Mouse (Mus musculus): ENCODE data around the gene Gfer.

Gene Gfer

DNA sequence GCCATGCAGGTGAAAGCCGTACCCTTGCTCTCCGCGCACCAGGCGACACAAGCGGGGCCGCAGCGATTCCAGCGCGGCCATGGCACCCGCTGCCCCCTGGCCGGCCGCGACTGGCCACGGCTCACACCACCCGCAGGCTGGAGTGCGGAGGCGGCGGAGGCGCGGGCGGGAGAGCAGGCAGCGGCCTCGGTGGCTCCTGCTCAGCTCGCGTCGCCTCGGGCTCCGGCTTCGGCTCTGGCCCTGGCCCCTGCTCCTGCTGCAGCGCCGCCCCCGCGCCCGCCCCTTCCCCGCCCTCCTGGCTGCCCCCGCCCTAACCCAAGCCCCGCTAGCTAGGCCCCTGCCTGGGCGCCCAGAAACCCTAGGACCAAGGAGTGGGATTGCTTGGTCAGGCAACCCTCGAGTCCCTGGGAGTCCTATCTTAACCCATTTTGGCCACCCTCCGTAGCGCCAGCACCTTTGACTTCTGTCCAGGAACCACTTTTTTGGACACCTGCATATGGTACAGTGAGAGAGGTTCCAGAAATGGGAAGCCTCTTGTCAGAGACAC is 45.8 kb downstream of the Gfer start, which contains the start of gene Slc9a3r2:
Gene Slc9a3r2, minus strand, starts transcription at position 258 of the 547 bp plus-strand sequence.
- DNase-seq (ENCODE audit: low read depth in 1 of 2, low spot score in 2 of 2) = no peak

DNA sequence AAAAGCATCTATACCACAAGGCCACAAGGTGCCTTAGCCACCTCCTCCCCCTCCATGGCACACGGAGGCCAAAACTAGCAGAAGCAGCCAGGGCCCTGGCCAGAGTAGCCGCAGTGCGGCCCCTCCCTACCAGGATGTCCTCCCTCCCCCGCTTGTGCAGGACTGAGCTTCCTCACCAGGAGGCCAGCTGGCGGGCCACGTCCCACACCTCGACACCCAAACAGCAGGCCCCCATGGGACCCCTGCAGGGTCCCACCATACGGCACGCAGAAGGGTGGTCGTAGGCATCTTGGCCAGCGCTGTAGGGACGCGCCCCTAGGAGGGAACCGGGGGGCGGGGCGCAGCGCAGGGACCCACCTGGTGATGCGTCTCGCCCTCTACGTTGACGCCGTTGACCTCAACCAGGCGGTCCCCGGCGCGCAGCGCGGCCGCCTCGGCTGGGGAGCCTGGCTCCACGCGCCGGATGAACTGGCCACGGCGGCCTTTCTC is 46.3 kb downstream of the Gfer start:
- no peak for DNase-seq (ENCODE audit: low read depth in 1 of 2, low spot score in 2 of 2)

DNA sequence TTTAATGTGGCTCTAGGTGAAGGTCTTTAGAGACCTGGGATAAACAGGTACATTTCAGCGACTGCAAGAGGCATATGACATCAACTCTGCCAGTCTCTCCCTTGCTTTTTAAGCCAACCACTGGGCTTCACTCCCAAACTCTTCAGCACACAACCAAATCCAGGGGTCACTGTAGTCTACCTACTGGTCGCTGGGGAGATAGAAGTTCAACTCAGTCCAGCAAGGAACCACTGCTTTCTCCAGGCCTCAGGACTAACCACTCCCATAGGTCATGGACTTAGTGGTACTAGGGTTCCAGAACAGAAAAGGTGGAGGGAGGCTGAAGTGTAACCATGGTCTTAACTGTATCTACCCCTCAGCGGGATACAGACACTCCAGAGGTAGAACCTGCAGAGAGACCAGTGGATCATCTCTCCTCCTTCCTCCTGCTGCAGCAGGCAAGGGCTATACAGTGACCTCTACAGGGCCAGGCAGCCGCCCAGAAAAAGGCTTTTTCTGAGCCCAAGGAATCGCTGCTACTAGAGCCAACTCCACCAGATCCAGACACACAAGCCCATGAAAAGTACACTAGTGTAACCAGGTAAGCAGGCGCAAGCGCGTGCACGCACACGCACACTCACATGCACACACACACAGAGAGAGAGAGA is 47.1 kb downstream of the Gfer start:
- DNase-seq (ENCODE audit: low read depth in 1 of 2, low spot score in 2 of 2) = no peak

DNA sequence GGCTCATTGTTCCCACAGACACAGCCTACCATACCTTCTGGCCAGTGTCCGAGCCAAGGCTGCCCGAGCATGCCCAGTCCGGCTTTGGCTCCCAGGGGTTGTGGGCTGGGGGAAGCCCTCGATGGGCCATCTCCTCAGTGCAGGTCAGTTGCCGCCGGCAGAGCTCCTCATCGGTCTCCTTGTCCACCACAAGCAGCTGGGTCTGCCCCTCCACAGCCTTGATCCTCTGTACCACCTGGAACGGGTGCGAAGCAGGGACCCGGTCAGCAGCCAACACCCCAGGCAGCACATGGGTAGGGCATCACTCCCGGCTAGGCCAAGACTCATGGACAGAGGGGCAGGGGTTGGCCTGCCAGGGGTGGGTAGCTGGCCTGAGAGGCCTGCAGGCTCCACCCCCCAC is 48.5 kb downstream of the Gfer start:
- no peak for DNase-seq (ENCODE audit: low read depth in 1 of 2, low spot score in 2 of 2)

DNA sequence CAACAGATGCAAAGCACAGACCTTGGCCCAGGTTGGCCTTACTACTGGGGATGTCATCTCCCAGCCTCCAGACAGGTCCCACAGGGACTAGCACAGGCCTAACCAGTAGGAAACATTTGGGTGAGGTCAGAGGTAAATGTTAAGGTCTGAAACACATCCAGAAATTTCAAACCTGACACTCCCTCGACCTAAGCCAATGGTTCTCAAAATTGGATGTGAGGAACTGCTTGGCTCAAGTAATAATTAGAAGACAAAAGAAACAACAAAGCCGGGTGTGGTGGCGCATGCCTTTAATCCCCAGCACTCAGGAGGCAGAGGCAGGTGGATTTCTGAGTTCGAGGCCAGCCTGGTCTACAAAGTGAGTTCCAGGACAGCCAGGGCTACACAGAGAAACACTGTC is 49.6 kb downstream of the Gfer start:
- DNase-seq (ENCODE audit: low read depth in 1 of 2, low spot score in 2 of 2) = no peak

DNA sequence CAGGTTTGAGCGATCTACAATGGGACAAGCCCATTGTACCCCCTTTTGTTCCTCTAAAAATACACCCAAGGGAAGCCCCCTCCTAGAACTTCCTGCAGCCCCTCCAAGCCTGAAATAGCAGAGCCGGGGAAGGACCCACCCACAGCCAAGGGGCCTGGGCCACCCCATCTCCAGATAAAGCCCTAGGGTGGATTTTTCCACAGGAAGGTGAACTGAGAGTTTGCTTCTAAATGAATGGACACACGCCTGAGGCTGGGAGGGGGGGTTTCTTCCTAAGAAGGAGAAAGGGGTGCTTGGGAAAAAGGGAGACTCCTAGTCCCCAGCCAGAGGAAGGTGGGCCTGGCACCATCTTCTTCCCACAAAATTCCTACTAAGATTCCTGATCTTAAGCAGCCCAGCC is 50.0 kb downstream of the Gfer start:
- DNase-seq (ENCODE audit: low read depth in 1 of 2, low spot score in 2 of 2) = no peak

DNA sequence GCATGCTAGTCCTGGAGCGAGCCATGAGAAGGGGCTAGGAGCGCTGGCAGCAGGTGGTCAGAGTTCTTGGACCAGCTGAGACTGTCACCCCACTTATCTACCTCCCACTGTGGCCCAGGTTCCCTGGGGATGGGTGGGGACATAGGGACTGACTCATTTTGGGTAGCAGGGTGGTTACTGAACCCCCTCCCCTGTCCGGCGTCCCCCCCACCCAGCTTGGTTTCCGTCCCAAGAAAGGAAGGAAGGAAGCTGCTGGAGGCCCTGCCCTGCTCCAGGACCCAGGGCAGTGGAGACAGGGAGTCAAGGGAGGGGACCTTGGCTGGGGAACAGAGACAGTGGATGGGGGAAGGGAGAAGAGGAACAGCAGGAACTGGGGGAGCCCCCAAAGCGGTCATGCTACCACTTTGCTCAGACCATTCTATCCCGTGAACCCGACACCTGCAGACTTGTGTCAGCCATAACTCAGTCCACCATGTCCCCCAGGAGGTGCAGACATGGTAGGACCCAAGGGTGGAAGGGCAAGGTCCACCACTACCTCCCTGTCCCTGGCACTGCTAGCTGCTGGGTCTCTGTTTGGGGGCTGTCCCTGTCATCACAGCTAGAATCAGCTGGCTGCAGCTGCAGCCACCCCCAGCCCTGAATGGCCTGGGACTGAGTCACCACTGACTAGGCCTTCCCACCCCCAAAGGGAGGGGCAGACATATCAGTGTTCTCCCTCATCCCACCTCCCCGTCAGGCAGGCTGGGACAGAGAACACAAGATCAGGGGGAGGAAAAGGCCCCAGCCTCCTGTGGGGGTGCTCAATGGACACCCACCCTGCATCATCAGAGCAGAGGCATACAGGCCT is 50.9 kb downstream of the Gfer start:
- DNase-seq (ENCODE audit: low read depth in 1 of 2, low spot score in 2 of 2) = no peak

DNA sequence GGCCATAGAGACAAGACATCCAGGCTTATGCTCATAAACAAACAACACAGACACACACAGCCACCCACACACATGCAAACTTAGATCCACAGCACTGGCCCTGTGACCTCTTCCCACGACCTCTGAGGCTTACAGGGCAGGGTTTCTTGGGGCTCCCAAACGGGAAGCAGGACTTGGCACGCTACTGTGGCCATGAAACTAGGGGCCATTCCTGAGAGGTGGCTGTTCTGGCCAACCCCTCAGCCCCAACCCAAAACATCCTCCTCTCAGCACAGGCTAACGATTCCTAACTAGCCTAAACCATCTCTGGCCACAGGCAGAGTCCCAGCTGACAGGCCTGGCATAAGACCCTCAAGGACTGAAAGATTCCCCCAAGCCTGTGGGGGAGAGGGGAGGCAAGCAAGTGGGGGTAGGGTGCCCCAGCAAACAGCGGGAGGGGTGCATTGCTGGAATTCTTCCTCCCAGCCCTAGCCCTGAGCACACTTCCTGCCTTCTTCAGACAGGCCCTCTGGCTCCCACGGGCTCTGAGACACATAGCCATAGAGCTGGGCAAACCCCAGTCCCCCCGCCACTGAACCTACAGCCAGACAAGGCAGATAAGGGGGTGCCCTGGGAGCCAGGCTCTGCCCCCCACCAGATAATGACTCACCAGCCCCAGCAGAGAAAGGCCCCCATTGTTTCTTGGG is 51.8 kb downstream of the Gfer start:
- DNase-seq (ENCODE audit: low read depth in 1 of 2, low spot score in 2 of 2) = no peak

Data from monocyte, adult 2 months (primary cell).